Mouse (Mus musculus) ES-E14 (cell line): ENCODE results near the gene Micu2. TPM values are rescaled to one million over a fixed set of nuclear protein-coding genes. Genes with fewer than 3 reads are reported as not detected.
A peak's percentile ranks its signal among the peaks of the same experiment; 100 is the strongest.

Source experiments
- DNase-seq: peaks from one replicate; pipeline ENCODE4 v3.0.0-alpha.2; 2013; ENCODE audit warnings: low read depth, low spot score
- H3K27ac ChIP-seq: 2 replicates; pipeline ENCODE4 v1.5.1; 2012; ENCODE audit warnings: low read depth, mild to moderate bottlenecking, low read length, moderate library complexity, mixed read lengths; ENCODE audit not compliant: poor library complexity, insufficient read depth, severe bottlenecking
- H3K36me3 ChIP-seq: 2 replicates; pipeline ENCODE4 v1.6.1; 2012; ENCODE audit warnings: mild to moderate bottlenecking, low read length, moderate library complexity, mixed read lengths; ENCODE audit not compliant: control insufficient read depth, poor library complexity, insufficient read depth, severe bottlenecking
- H3K4me1 ChIP-seq, 2 experiments: fragments of 150-350 bp in 1 of 2; sonication (generic) in 1 of 2; 2 replicates each; pipeline ENCODE4 v1.6.1; 2012; ENCODE audit warnings: low read length in 2 of 2, mild to moderate bottlenecking in 1 of 2, mixed read lengths in 1 of 2; ENCODE audit not compliant: control insufficient read depth in 2 of 2, insufficient read depth in 2 of 2, poor library complexity in 1 of 2
- H3K4me3 ChIP-seq, 2 experiments: fragments of 150-350 bp in 1 of 2; sonication (generic) in 1 of 2; 2 replicates each; pipeline ENCODE4 v1.5.1; 2012; ENCODE audit warnings: low read length in 2 of 2, low read depth in 1 of 2, mild to moderate bottlenecking in 1 of 2, mixed read lengths in 1 of 2; ENCODE audit not compliant: insufficient read depth in 1 of 2, poor library complexity in 1 of 2, severe bottlenecking in 1 of 2
- H3K9ac ChIP-seq: 2 replicates; pipeline ENCODE4 v1.6.1; 2012; ENCODE audit warnings: low read depth, mild to moderate bottlenecking, low read length, mixed read lengths; ENCODE audit not compliant: poor library complexity, insufficient read depth, severe bottlenecking
- H3K9me3 ChIP-seq: fragments of 150-350 bp; sonication (generic); 2 replicates; pipeline ENCODE4 v1.6.1; 2012; ENCODE audit warnings: low read depth, mild to moderate bottlenecking, low read length; ENCODE audit not compliant: control insufficient read depth, insufficient read depth
- CHD2 ChIP-seq: IDR thresholded peaks from 2 replicates; pipeline ENCODE4 v1.6.1; 2014; ENCODE audit warnings: mild to moderate bottlenecking, low read depth, low read length, inconsistent platforms
- HCFC1 ChIP-seq: IDR thresholded peaks from 2 replicates; pipeline ENCODE4 v1.6.1; 2012; ENCODE audit warnings: low read length, inconsistent platforms, borderline replicate concordance; ENCODE audit not compliant: insufficient read depth
- MAFK ChIP-seq: IDR thresholded peaks from 2 replicates; pipeline ENCODE4 v1.6.1; 2014; ENCODE audit warnings: mild to moderate bottlenecking, low read depth, low read length, inconsistent platforms; ENCODE audit not compliant: insufficient read depth
- ZC3H11A ChIP-seq: IDR thresholded peaks from 2 replicates; pipeline ENCODE4 v1.6.1; 2012; ENCODE audit warnings: low read depth, mild to moderate bottlenecking, inconsistent platforms, low read length, borderline replicate concordance
- ZNF384 ChIP-seq: IDR thresholded peaks from 2 replicates; pipeline ENCODE4 v1.6.1; 2012; ENCODE audit warnings: low read depth, low read length, inconsistent platforms
- in situ Hi-C, 2 experiments: fragments of 600-800 bp; cut with MboI; formaldehyde crosslinking; loops; one replicate each; pipeline ENCODE4 v1.15.1; 2025; ENCODE audit warnings: low sequenced_read_pairs in 2 of 2, inconsistent platforms in 1 of 2; ENCODE audit not compliant: unreplicated experiment in 2 of 2
- total RNA-seq: library from RNA; depleted of rRNA; stranded (reverse); fragments of 300-350 nt; gene quantifications from 2 replicates; pipeline ENCODE4 v1.2.3, GENCODE M21; 2012

Micu2 gene
- total RNA-seq, 1 experiment, result 7.6 TPM

DNA sequence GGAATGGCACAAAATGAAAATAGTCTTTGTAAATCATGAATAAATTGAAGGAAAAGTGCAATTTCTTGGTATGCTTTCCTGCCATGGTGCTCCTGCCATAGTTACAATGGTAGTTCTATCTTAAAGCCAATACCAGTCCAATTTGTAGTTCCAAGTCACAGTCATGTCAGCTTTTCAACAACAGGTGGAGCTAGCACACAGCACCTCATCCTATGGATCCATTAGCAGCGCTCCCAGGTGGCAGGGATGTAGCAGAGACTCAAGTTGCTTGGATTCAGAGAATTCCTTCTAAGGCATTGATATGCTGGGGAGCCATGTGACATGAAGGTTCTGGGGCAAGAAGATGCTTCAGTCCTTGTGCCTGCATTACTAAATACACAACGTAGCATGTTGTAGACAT lies 19.8 kb upstream of the Micu2 start:
- no peaks in the 10 kb centered on the region for H3K4me1 ChIP-seq
- peak; percentile 62 for DNase-seq
- in situ Hi-C loops, result no loop called here

DNA sequence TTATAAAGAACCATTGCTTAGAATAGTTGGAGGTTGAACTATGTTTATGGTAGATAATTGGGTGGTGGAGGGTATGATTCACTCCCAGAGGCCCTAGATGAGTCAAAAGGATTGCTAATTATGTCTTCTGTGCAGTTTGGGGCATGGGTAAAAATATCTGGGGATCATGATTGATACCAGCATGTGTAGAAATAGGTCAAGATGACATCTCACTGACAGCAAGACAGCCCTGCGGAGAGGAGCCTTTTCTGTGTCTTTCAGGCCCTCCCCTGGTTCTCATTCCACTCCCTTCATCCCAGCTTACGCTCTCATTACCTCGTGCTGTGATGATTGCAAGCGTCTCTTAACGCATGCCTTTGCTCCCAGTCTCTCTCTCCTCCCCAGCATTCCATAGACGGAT lies 4.8 kb upstream of the Micu2 start:
- in situ Hi-C loops, result no loop called here
- H3K4me3 ChIP-seq, result no peak overlapping the region
- H3K36me3 ChIP-seq, result no peaks in the 10 kb centered on the region
- TF ChIP-seq HCFC1 (no peak), MAFK (no peak), ZNF384 (no peak), ZC3H11A (no peak), CHD2 (no peak)
- DNase-seq, result no peak
- H3K4me1 ChIP-seq, result no peaks in the 10 kb centered on the region; a peak in 1 of 4 replicates
- H3K9ac ChIP-seq, result no peak overlapping the region
- no peak overlapping the region for H3K27ac ChIP-seq
- H3K9me3 ChIP-seq, result no peaks in the 10 kb centered on the region

More for the DNA sequence above, 19.8 kb upstream of the Micu2 start:
- no peak overlapping the region for H3K4me3 ChIP-seq
- TF ChIP-seq ZNF384, result no peak
- 0 out of 2 replicates have a peak, but pooled peaks have one; percentile 40 for TF ChIP-seq ZC3H11A
- H3K9ac ChIP-seq, result no peak overlapping the region
- no peaks in the 10 kb centered on the region for H3K9me3 ChIP-seq
- H3K36me3 ChIP-seq, result no peaks in the 10 kb centered on the region
- no peak overlapping the region for H3K27ac ChIP-seq

- Histone ChIP-seq H3K9ac (no peak overlapping the region), H3K4me3 (no peak overlapping the region), H3K4me1 (no peaks in the 10 kb centered on the region; a peak in 1 of 4 replicates), H3K9me3 (no peaks in the 10 kb centered on the region), H3K27ac (no peak overlapping the region), H3K36me3 (no peaks in the 10 kb centered on the region)
- in situ Hi-C loops, result no loop called here
- DNase-seq, result no peak
- TF ChIP-seq ZC3H11A (no peak), ZNF384 (no peak), CHD2 (no peak), HCFC1 (no peak), MAFK (no peak)
Measured at GRCm38 (mm10) chr14:58002161-58002560, 3.1 kb upstream of the Micu2 start.

- in situ Hi-C loops, result no loop called here
- H3K9ac ChIP-seq, result 0 out of 2 replicates have a peak overlapping the region, but pooled peaks have one; percentile 33
- H3K4me1 ChIP-seq, result no peaks in the 10 kb centered on the region; a peak in 1 of 4 replicates
- H3K9me3 ChIP-seq, result no peaks in the 10 kb centered on the region
- no peak for DNase-seq
- H3K36me3 ChIP-seq, result no peaks in the 10 kb centered on the region
- peak overlapping the region in 1 of 2 experiments; percentile 44; a peak in 2 of 4 replicates for H3K4me3 ChIP-seq
- H3K27ac ChIP-seq, result no peak overlapping the region
- TF ChIP-seq MAFK (no peak), CHD2 (no peak), ZNF384 (no peak), HCFC1 (no peak), ZC3H11A (no peak)
Measured at GRCm38 (mm10) chr14:57999402-57999734, 306 bp upstream of the Micu2 start.

GRCm38 (mm10) chr14:57997431-57997830 lies 1.6 kb downstream of the Micu2 start:
- no peak for DNase-seq
- Histone ChIP-seq H3K9ac (no peak overlapping the region), H3K27ac (no peak overlapping the region), H3K4me1 (no peaks in the 10 kb centered on the region; a peak in 1 of 4 replicates), H3K9me3 (no peaks in the 10 kb centered on the region), H3K4me3 (no peak overlapping the region), H3K36me3 (no peaks in the 10 kb centered on the region)
- in situ Hi-C loops, result no loop called here
- TF ChIP-seq HCFC1 (no peak), ZC3H11A (no peak), MAFK (no peak), CHD2 (no peak), ZNF384 (no peak)
